Mouse (Mus musculus) c-Kit-positive CD71-positive TER-119-negative erythroid progenitor cells, embryonic 14.5 days (primary cell): ENCODE data around the gene Map2k7.

ENCODE experiments used
- DNase-seq: peaks from one replicate; pipeline ENCODE4 v3.0.0-alpha.2; 2013; ENCODE audit warnings: low read depth

Gene Map2k7

DNA sequence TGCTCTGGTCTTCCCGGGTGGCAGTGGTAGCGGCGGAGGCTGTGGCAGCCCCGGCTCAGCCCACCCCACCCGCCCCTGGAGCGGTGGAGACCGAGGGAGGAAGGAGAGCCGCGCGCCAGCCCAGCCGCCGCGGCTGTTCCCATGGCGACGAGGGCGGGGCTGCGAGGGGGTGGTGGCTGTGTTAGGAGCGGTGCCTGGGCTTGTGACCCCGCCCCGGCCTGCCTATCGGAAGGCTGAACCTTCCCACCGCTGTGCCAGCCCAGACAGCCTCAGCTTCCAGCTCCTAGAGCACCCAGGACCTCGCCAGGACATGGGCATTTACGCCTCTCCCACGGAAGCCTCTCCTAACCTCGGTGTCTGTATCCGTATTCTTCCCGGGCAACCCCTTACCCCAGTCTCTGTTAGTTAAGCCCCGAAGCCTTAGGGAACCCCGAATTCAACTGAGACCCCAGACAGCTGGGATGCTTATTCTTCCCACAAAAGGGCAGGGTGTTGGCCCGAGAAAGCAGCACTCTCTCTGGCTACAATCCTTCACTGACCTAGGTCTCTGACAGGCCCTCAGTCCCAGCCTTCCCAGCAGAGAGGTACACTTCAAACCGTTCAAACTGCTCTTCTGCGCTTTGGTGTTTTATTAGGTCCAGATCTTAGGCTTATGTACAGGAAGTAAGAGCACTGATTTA lies 20.7 kb downstream of the Map2k7 start, which contains the start of gene Ctxn1:
Ctxn1 (minus strand) TSS at position 150 of the 680 bp plus-strand sequence.
- peak; percentile 88 for DNase-seq

- DNase-seq, result no peak
Measured at GRCm38 (mm10) chr8:4259805-4260170, 21.2 kb downstream of the Map2k7 start.

DNA sequence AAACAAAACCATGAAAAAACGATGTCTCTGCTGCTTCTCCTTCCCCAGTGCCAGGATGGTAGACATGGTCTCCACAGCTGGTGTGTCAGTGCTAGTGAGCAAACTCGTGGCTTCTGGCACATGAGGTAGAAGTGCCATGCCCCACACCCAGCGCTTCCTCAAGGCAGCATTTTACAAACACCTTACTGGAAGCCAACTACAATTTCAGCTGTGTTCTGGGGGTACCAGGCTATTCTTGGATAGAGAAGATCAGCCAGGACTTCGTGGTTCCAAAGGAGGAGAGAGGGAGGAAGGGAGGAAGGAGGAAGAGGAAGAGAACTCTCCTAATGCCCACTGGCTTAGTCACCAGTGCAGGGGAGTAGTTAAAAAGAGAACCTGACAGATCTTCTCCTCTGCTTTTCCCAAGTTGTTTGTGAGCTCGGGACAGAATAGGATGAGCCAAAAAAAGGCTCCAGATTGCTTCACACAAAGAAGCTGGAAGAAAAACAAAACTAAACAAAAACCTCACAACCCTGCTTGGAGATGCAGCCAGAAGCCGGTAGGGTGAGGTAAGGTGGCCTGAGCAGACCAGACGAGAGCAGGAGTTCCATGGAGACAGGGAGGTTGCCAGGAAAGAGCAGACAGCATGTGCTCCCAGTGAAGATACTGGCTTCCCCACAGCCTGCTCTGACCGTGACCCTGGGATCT lies 24.7 kb downstream of the Map2k7 start:
- DNase-seq, result no peak

DNA sequence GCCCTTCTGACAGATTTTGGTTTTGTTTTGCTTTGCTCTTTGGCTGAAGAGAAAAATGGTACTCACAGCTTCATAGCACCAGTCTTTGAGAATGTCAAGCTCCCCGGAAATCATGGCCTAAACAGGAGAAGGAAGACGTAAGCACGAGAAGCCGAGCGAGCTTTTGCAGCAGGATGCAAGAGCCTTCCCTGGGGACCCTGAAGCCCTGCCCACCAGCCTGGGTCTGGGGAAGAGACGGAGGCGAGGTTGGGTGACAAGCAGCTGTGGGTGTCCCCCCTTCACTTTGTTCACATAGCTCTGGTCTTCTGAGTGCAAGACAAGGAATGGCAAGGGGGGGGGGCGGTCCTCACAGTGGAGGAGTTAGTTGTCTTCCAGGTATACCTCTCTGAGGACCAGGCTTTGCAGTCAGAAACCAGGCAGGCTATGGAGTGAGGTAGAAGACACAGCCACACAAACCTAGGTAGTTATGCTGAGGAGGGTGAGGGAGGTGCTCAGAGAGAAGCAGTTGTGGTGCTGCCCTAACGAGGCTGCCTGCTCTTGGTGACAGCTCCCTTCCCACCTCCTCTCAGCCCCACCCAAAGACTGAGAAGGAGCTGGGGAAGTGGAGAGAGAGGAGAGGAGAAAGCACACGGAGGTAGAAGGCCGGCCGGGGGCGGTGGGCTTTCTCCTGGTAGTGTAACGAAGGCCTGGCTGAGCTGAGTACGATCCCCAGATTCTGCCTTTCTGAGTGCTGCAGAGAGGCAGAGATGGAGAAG lies 26.8 kb downstream of the Map2k7 start:
- no peak for DNase-seq

GRCm38 (mm10) chr8:4267627-4268026 lies 29.1 kb downstream of the Map2k7 start:
- DNase-seq, result no peak

- DNase-seq, result no peak
Measured at GRCm38 (mm10) chr8:4269609-4270008, 31.1 kb downstream of the Map2k7 start.

- DNase-seq, result peak; percentile 97
Measured at GRCm38 (mm10) chr8:4275275-4276110, 37.0 kb downstream of the Map2k7 start, which contains the start of gene Timm44. Gene Timm44 (minus strand): TSS chr8:4275913.

DNA sequence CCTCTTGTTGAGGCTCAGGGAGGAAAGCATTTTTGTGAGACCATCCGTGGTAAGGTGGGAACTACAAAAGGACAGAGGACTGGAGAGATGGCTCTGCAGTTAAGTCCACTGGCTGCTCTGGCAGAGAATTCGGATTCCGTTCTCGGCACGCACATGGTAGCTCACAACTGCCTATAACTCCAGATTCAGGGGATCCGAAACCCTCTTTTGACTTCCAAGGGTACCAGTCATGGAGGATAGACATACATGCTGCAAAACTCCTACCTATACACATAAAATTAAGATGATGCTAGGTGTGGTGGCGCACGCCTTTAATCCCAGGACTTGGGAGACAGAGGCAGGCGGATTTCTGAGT lies 37.5 kb downstream of the Map2k7 start:
- no peak for DNase-seq

- no peak for DNase-seq
Measured at GRCm38 (mm10) chr8:4292738-4293137, 54.2 kb downstream of the Map2k7 start.
